25 mouse cellular contexts compared by ENCODE assay signal in the genomic region with DNA sequence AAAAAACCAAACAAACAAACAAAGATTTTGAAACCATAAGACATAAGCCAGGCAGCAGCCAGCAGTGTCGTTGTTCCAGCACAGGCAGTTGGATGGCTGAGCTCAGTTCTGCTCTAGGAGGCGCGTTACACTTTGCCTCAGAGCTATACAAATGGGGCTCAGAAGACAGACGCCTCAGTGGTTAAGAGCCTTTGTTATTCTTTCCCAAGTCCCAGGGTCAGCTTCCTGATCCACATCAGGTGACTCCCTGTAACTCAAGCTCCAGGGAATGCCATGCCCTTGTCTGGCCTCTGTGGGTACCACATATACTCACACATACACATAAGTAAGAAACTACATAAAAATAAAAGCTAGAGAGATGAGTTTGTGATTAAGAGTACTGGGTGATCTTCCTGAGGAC.
"Had no signal": no experiment of that assay in that cellular context is flagged by ENCODE, and none has a peak within 500 bp of the region (broad histone marks: within the 10 kb centered on the region; RNA-seq: fewer than 3 reads in every experiment).

No protein-coding gene starts in this region.

- H3K27ac ChIP-seq: heart, embryonic 10.5 days; hindbrain, embryonic 10.5 days; hindbrain, embryonic 12.5 days; hindbrain, embryonic 14.5 days; kidney, embryonic 15.5 days; kidney, postnatal 0 days; left cerebral cortex, adult 2 months; limb, embryonic 10.5 days; limb, embryonic 12.5 days; liver, embryonic 13.5 days had no signal

- DNase-seq: gastrocnemius, postnatal 14 days; gastrocnemius, postnatal 36 days; heart, adult 18-20 months; heart, postnatal 10 days; heart, postnatal 4 days; kidney, adult 11 months; kidney, adult 2 months; kidney, adult 9 months; kidney, postnatal 14 days; liver; liver, embryonic 13.5 days had no signal

- H3K27me3 ChIP-seq: heart, embryonic 12.5 days; hindbrain, embryonic 12.5 days; kidney, embryonic 15.5 days; limb, embryonic 12.5 days; liver, embryonic 13.5 days had no signal

- ATAC-seq: hindbrain, embryonic 16.5 days; inflammation-experienced regulatory T-cells, adult 6 months; intestine, embryonic 16.5 days had no signal

- H3K9ac ChIP-seq: heart, embryonic 12.5 days; hindbrain, embryonic 12.5 days; hindbrain, embryonic 14.5 days; kidney, embryonic 15.5 days; limb, embryonic 12.5 days; liver, embryonic 13.5 days had no signal

- H3K4me1 ChIP-seq: heart, embryonic 10.5 days; heart, embryonic 12.5 days; hindbrain, embryonic 10.5 days; hindbrain, embryonic 12.5 days; kidney, embryonic 15.5 days; limb, embryonic 12.5 days; liver, embryonic 13.5 days had no signal

- H3K4me3 ChIP-seq: heart, embryonic 10.5 days; heart, embryonic 12.5 days; hindbrain, embryonic 10.5 days; hindbrain, embryonic 12.5 days; kidney, embryonic 15.5 days; left cerebral cortex, adult 2 months; limb, embryonic 10.5 days; limb, embryonic 12.5 days; liver, embryonic 13.5 days had no signal

- H3K4me2 ChIP-seq: heart, embryonic 12.5 days; hindbrain, embryonic 12.5 days; hindbrain, embryonic 14.5 days; kidney, embryonic 15.5 days; limb, embryonic 12.5 days; liver, embryonic 11.5 days; liver, embryonic 13.5 days had no signal

- H3K9me3 ChIP-seq: hindbrain, embryonic 12.5 days; kidney, embryonic 15.5 days; limb, embryonic 10.5 days had no signal
